Mouse (Mus musculus) lung, postnatal 10 days (tissue): Measurements from ENCODE around the gene Mtx3.
A peak's percentile ranks its signal among the peaks of the same experiment; 100 is the strongest.
"Not testable (repeated sequence)": the region's sequence is repeated elsewhere in the genome, so short reads cannot be mapped to it uniquely, and the experiment has no call there.

ENCODE experiments used
- DNase-seq: peaks from one replicate; pipeline ENCODE4 v3.0.0; 2021

Mtx3 gene

DNA sequence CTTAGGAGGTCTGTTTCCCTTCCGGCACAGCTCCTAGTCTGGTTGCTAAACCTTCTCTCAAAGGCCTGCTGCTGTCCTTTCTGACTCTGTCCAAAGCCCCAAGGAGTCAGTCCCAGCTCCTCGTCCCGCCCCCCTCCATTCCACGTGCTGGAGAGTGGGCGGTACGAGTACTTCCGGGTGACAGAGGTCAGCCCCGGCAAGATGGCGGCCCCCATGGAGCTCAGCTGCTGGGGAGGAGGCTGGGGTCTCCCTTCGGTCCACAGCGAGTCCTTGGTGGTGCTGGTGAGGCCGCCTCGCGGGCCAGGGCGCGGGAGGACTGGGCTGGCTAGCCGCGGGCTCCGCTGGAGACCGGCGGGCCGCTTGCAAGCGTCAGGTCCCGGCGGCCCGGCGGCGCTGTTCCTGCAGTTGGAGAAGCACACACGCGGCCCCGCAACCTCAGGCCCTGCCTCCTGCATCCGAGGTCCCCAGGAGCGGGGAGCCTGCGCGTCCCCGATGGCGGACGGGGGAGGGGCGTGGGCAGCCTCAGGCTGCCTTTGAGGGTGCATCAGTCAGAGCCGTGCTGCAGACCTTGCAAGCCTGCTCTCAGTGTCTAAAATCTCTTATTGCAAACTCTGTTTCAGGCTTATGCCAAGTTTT is at the start of gene Mtx3:
Gene Mtx3 (plus strand): TSS at position 175 of the 636 bp plus-strand sequence.
- DNase-seq, result peak; percentile 91

GRCm38 (mm10) chr13:92798830-92799229 is 45.7 kb upstream of the Mtx3 start:
- no peak for DNase-seq

- no peak for DNase-seq
Measured at GRCm38 (mm10) chr13:92799306-92799925, 45.1 kb upstream of the Mtx3 start.

- no peak for DNase-seq
Measured at GRCm38 (mm10) chr13:92806785-92807184, 37.8 kb upstream of the Mtx3 start.

DNA sequence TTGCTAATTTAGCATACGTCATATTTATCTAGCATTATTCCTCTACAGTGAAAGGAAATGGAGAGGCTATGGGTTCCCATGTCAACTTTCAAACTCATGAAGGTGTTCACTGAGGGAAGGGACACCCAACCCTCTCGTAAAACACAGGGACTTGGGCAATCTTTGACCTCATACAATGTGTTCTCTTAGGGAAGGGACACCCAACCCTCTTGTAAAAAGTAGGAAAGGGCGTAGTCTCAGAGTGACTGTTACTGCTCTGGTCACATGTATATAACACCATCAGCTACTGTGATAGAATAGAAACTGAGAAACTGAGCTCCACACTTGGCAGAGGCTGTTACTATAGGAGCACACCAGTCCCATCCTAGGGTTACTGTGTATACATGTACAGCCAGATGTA is 36.7 kb upstream of the Mtx3 start:
- no peak for DNase-seq

DNA sequence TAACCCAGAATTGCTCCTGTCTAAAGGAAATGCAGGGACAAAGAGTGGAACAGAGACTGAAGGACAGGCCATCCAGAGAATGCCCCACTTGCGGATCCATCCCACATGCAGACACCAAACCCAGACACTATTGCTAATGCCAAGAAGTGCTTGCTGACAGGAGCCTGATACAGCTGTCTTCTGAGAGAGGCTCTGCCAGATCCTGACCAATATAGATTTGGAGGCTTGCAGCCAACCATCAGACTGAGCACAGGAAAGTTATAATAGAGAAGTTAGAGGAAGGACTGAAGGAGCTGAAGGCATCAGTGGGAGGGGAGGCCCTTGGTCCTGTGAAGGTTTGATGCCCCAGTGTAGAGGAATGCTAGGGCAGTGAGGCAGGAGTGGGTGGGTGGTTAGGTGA is 34.0 kb upstream of the Mtx3 start:
- not testable (repeated sequence) for DNase-seq

DNA sequence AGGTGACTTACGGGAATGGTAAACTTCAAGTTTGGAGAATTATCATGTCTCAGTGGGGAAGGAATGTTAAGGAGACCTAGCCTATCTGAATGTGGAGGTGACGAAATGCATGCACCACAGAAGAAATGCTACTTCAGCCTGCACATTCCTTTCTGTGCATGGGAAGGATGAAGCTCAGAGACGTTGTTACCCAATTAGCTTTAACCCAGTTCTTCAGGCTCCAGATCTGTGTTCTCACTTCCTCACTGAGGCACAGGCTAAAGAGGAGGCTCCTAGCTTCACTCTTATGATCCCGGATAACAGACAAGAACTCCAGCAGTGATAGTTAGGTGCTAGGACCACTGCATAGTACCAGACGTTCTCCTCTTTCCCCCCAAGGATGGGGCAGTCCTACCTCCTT is 28.2 kb upstream of the Mtx3 start:
- DNase-seq, result no peak

- DNase-seq, result no peak
Measured at GRCm38 (mm10) chr13:92817357-92817756, 27.2 kb upstream of the Mtx3 start.

- DNase-seq, result no peak
Measured at GRCm38 (mm10) chr13:92828820-92829219, 15.7 kb upstream of the Mtx3 start.

DNA sequence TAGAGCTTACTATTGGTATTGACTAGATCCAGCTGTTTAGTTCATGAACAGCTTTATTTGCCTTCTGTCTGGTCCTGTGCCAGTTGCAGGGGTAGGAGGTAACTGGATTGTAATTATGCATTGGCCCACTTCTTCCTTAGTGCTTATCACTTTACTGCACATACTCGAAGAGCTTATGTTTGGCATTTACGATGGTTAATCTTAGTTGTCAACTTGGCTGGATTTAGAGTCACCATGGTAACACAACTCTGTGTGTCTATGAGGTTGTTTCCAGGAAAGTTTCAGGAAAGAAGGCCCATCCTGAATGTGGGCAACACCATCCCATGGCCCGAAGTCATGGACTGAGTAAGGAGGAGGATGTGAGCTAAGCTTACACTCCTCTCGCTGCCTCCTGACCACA is 11.4 kb upstream of the Mtx3 start:
- DNase-seq, result no peak

DNA sequence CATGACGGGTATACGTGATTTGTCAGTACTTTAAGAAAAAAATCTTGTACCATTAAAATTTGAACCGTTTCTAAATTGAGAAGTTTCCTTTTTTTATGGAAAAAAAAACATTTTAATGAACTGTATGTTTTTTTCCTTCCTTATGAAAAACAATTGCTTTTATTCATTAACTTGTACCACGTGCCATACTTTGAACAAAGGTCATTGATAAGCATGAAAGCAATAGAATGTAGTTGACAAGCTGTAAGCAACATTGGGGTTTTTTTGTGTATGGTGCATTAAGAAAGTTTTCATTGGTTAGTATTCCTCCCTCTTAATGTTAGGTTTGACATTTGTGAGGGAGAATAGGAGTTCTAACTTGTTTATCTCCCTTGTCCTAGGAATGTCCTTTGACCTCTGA is 1.9 kb downstream of the Mtx3 start:
- no peak for DNase-seq

- DNase-seq, result no peak
Measured at GRCm38 (mm10) chr13:92847336-92847735, 2.8 kb downstream of the Mtx3 start.

DNA sequence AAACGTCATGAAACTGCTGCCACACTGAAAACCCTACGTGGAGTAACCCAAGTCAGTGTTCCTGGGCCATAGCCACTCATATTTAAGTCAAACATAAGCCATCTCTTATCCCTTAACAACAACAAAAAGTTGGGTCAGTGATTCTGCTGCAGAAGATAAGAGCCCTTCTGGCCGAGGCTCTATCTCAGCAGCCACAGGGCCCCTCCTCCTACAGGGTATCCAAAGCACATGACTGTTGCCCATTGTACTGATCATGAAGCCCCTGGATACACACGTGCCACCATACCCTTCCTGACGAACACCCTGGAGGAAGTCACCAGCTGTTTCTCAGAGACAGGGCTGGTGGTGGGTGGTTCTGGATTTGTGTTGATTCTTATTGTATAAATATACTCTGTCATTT is 3.4 kb downstream of the Mtx3 start:
- no peak for DNase-seq

DNA sequence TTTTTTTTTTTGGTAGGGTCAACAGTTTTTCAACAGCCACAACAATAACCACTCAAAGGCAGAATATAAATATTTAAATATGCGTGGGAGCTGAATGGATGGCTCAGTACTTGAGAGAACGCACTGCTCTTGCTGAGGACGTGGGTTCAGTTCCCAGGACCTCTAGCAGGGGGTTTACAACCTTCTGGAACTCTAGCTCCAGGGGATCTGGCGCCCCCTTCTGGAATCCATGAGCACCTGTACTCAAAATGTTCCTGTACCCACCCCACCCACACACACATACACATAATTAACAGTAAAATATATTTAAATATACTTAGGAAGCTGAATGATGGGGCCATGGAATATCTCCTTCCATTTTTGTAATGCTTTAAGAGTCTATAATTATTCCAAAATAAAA is 11.3 kb downstream of the Mtx3 start:
- DNase-seq, result no peak

GRCm38 (mm10) chr13:92858808-92859207 is 14.2 kb downstream of the Mtx3 start:
- DNase-seq, result no peak

DNA sequence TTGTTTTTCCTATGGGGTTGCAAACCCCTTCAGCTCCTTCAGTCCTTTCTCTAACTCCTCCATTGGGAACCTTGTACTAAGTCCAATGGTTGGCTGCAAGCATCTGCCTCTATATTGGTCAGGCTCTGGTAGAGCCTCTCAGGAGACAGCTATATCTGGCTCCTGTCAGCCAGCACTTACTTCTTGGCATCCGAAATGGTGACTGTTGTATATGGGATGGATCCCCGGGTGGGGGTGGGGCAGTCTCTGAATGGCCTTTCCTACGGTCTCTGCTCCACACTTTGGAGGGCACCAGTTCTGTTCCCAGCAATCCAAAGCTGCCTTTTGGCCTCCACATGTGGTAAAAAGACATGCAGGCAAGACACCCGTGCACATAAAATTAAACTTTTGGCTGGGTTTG is 15.4 kb downstream of the Mtx3 start:
- DNase-seq, result peak; percentile 25

DNA sequence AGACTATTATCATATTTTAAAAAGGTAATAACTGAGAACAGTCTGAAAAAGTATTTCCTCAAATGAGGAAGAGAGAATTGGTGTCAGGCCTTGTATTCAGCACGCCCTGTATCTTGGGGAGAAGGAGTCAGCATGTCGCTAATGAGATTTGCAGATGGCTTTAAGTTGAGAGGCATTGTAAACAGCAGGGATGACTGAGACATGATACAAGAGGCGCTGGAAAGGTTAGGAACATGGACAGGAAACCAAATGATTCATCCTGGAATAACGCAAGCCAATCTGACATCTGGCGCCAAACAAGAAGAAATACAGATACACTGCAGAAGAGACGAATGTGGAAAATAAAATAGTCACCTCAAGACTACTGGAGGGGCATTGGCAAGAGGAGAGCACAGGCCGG is 20.8 kb downstream of the Mtx3 start:
- DNase-seq, result no peak

DNA sequence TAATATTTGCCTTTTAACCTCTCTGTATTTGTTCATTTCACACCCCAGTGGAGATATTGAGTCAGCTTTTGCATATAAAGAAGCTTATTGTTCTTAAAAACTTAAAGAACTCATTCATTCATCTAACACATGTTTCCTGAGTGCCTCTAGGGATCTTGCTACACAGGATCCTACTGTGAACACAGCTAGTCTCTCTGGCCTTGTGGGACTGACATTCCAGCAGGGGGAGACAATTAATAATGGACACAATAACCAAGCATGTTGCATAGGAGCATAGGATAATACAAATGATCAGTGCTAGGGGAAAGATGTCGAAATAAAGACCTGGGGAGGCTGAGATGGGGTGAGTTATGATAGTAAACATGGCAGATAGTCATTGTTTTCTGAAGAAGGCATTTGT is 22.1 kb downstream of the Mtx3 start:
- DNase-seq, result no peak

DNA sequence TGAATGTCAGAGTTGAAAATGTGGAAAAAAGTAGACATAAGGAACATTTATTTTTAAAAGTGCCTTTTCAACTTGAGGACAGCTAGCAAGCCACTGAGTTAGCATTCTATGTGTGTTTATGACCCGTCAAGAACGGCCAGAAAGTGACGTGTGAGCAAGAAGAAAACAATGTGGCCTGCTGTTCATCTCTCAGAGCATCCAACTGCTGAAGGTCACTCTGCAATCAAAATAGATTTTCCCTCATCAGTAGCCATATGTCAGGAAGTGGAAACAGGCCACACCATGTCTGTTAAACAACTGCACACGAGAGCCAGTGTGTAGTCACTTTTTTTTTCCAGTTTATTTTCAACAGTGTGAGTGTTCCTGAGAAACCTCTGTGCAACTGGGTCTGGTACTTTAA is 35.0 kb downstream of the Mtx3 start:
- DNase-seq, result no peak

GRCm38 (mm10) chr13:92879933-92880332 is 35.4 kb downstream of the Mtx3 start:
- DNase-seq, result no peak

- no peak for DNase-seq
Measured at GRCm38 (mm10) chr13:92880589-92880988, 36.0 kb downstream of the Mtx3 start.

DNA sequence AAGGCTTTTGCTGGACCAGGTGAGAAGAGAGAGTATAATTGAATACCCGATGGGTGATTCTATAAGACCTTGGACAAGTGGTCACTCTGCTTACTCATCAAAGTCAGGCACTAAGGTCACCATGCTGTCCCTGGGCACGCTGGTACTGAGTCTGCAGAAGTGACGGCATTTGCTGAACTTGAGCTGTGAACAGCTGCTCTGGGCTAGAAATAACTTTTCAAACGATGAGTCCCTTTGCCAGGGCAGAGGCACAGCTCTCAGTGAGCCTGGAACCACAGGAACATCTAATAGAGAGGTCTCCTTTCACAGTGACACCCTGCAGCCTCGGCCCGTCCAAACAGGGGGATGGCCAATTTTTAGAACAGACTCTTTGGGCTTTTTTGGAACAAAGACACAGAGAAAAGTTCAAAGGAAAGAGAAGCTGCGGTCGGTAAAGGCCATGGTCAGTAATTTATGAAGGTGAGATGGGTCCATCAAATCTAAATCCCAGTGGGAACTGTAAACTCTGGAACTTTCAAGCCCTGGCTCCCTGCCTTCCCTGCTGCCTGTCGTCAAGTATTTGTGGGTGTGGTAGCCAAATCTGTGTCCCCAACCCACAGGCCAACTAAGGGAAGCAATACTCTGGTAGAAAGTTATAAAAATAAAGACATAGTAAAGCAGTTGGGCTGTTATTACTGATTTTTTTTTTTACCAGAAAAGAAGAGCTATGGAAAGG is 37.9 kb downstream of the Mtx3 start:
- no peak for DNase-seq

DNA sequence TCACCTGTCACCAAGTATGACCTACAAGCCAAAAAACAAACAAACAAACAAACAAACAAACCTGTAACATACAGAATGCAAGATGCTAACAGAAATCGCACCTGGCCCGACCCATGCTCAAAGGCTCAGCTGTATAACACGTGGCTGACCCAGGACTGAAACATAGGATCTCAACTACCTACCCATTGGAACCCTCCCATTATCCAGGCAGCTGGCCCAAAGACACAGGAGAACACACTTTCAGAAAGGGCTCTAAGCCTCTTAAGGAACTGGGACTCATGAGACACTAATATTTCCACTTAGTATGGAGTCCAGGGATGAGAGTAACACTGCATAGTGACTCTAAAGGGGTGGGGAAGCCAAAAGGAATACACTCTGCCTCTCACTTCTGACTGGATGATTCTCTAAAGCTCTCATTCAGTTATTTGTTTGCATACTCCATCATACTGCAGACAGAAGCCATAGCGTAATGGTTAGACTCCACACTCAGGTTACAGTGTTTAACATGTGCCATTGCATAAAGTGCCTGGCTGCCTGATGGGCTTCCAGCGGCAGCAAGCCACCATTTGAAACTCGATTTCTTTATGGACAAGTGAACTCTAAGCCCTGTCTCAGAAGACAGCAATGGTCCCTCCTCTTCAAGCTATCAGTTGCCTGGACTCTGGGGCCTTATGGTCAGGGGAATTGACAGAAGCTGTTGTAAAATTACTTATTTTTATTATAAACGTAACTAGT is 38.6 kb downstream of the Mtx3 start:
- DNase-seq, result no peak

- no peak for DNase-seq
Measured at GRCm38 (mm10) chr13:92884206-92884605, 39.6 kb downstream of the Mtx3 start.
